Comparison of ENCODE assay signal across 11 mouse cellular contexts in the genomic region with DNA sequence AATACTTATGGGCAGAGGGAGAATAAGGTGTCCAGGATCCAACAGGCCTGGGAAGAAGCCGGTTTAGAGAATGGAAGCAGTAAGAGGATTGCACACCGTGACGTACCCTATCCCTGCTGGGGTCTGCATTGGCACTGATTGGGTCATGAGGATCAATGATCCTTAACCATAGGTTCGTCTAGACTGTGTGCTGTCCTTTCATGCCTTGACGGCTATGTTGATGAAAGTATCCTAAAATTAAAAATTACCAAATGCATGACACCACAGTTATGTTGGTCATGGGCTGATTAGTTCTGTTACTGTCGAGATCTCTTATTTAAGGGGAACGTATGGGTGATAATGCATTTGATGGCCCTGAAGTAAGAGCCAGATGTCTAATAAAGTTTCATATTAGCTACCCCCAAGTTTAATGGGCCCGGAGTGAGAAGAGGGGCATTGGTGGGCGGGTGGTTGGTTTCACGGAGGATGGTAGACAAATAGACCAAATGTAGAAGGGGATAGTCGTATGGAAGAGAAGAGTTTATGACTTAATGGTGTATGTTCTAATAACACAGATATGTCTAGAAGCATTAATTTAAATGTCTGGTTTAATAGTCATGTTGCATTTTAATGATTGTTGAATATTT.
DNase-seq lines count a peak whose midpoint lies in the region; ATAC-seq and TF ChIP-seq lines count a peak whose summit lies in the region.
"Had no signal": no experiment of that assay in that cellular context is flagged by ENCODE, and none has a peak within 500 bp of the region (broad histone marks: within the 10 kb centered on the region; RNA-seq: fewer than 3 reads in every experiment).

No protein-coding gene starts in this region.

- H3K9me3 ChIP-seq in embryonic facial prominence, embryonic 11.5 days (replicated peaks; ENCODE audit: control insufficient read depth, low read length), result no peaks in the 10 kb centered on the region
- no peaks in the 10 kb centered on the region for H3K9me3 ChIP-seq in embryonic facial prominence, embryonic 10.5 days
- no peaks in the 10 kb centered on the region for H3K9me3 ChIP-seq in midbrain, embryonic 11.5 days (ENCODE audit: control insufficient read depth, low read length)
- no peaks in the 10 kb centered on the region for H3K9me3 ChIP-seq in midbrain, embryonic 16.5 days (replicated peaks; ENCODE audit: control insufficient read depth, low read length, poor library complexity, severe bottlenecking)
- H3K9me3 ChIP-seq in intestine, postnatal 0 days (ENCODE audit: control insufficient read depth), result no peaks in the 10 kb centered on the region
- H3K9me3 ChIP-seq in stomach, embryonic 15.5 days, result no peaks in the 10 kb centered on the region

- TF ChIP-seq CTCF in intestine, postnatal 0 days (IDR thresholded peaks at IDR 0.05; ENCODE audit: low read depth), result no peak

- no peak overlapping the region for H3K4me2 ChIP-seq in embryonic facial prominence, embryonic 11.5 days (ENCODE audit: low read depth, low read length)
- no peak overlapping the region for H3K4me2 ChIP-seq in midbrain, embryonic 11.5 days
- no peak overlapping the region for H3K4me2 ChIP-seq in midbrain, embryonic 16.5 days (ENCODE audit: low read length)
- H3K4me2 ChIP-seq in intestine, postnatal 0 days (replicated peaks; ENCODE audit: low read depth), result no peak overlapping the region
- no peak overlapping the region for H3K4me2 ChIP-seq in stomach, embryonic 15.5 days

- no peak overlapping the region for H3K9ac ChIP-seq in embryonic facial prominence, embryonic 11.5 days (replicated peaks; ENCODE audit: low read length)
- H3K9ac ChIP-seq in midbrain, embryonic 11.5 days (ENCODE audit: low read length), result no peak overlapping the region
- H3K9ac ChIP-seq in midbrain, embryonic 16.5 days (ENCODE audit: low read depth, low read length), result no peak overlapping the region
- H3K9ac ChIP-seq in intestine, postnatal 0 days (ENCODE audit: low read depth, low read length), result no peak overlapping the region
- H3K9ac ChIP-seq in stomach, embryonic 15.5 days, result no peak overlapping the region

- H3K27me3 ChIP-seq in embryonic facial prominence, embryonic 11.5 days (ENCODE audit: control insufficient read depth, insufficient read depth, low read length), result no peaks in the 10 kb centered on the region
- no peaks in the 10 kb centered on the region for H3K27me3 ChIP-seq in embryonic facial prominence, embryonic 10.5 days (replicated peaks; ENCODE audit: low read depth, poor library complexity, severe bottlenecking)
- no peaks in the 10 kb centered on the region for H3K27me3 ChIP-seq in midbrain, embryonic 11.5 days (ENCODE audit: control insufficient read depth, insufficient read depth, low read length)
- no peaks in the 10 kb centered on the region for H3K27me3 ChIP-seq in midbrain, embryonic 16.5 days (ENCODE audit: control insufficient read depth, insufficient read depth, low read depth, low read length)
- H3K27me3 ChIP-seq in intestine, postnatal 0 days (replicated peaks; ENCODE audit: control insufficient read depth, insufficient read depth, low read length), result no peaks in the 10 kb centered on the region
- H3K27me3 ChIP-seq in stomach, embryonic 15.5 days (replicated peaks), result no peaks in the 10 kb centered on the region

- no peak overlapping the region for H3K27ac ChIP-seq in embryonic facial prominence, embryonic 11.5 days (replicated peaks; ENCODE audit: low read depth, low read length)
- no peak overlapping the region for H3K27ac ChIP-seq in embryonic facial prominence, embryonic 10.5 days (replicated peaks)
- no peak overlapping the region for H3K27ac ChIP-seq in midbrain, embryonic 11.5 days (ENCODE audit: low read depth, low read length)
- no peak overlapping the region for H3K27ac ChIP-seq in midbrain, embryonic 16.5 days (ENCODE audit: low read length)
- no peak overlapping the region for H3K27ac ChIP-seq in intestine, postnatal 0 days (ENCODE audit: low read depth, low read length)
- no peak overlapping the region for H3K27ac ChIP-seq in stomach, embryonic 15.5 days

- peak; percentile 99 for ATAC-seq in embryonic facial prominence, embryonic 11.5 days (replicated peaks; ENCODE audit: insufficient number of reproducible peaks, low FRiP score, low TSS enrichment, low read depth)
- peak; percentile 94 for ATAC-seq in midbrain, embryonic 11.5 days (ENCODE audit: low FRiP score)
- no peak; the same call in 1 of the 2 replicates for ATAC-seq in midbrain, embryonic 16.5 days
- peak; percentile 92 for ATAC-seq in intestine, postnatal 0 days
- ATAC-seq in stomach, embryonic 15.5 days (ENCODE audit: insufficient read depth, low FRiP score, low read depth), result peak; percentile 94

- 89% methylated on average over 11 of the region's 11 CpGs for WGBS in embryonic facial prominence, embryonic 11.5 days
- WGBS in embryonic facial prominence, embryonic 10.5 days, result 90% methylated on average over 11 of the region's 11 CpGs
- WGBS in midbrain, embryonic 11.5 days, result 79% methylated on average over 11 of the region's 11 CpGs
- 84% methylated on average over 11 of the region's 11 CpGs for WGBS in midbrain, embryonic 16.5 days
- 89% methylated on average over 11 of the region's 11 CpGs for WGBS in intestine, postnatal 0 days
- 90% methylated on average over 11 of the region's 11 CpGs for WGBS in stomach, embryonic 15.5 days

- H3K4me1 ChIP-seq in embryonic facial prominence, embryonic 11.5 days (ENCODE audit: control insufficient read depth, insufficient read depth, low read length), result no peaks in the 10 kb centered on the region
- H3K4me1 ChIP-seq in embryonic facial prominence, embryonic 10.5 days, result peaks cover 19% of the 10 kb centered on the region
- peaks cover 17% of the 10 kb centered on the region for H3K4me1 ChIP-seq in midbrain, embryonic 11.5 days (ENCODE audit: control insufficient read depth, insufficient read depth, low read length)
- peaks cover 8% of the 10 kb centered on the region; the same call in 1 of the 2 replicates for H3K4me1 ChIP-seq in midbrain, embryonic 16.5 days (ENCODE audit: control insufficient read depth, insufficient read depth, low read length)
- H3K4me1 ChIP-seq in intestine, postnatal 0 days (replicated peaks; ENCODE audit: control insufficient read depth, insufficient read depth, low read length), result no peaks in the 10 kb centered on the region
- no peaks in the 10 kb centered on the region for H3K4me1 ChIP-seq in stomach, embryonic 15.5 days

- DNase-seq in embryonic facial prominence, embryonic 11.5 days (ENCODE audit: low spot score), result no peak
- no peak for DNase-seq in embryonic facial prominence, embryonic 10.5 days (ENCODE audit: low spot score)
- DNase-seq in midbrain, embryonic 11.5 days (ENCODE audit: low spot score, missing footprints), result no peak
- DNase-seq in adrenal gland, postnatal 14 days, result no peak
- no peak for DNase-seq in gastrocnemius, adult 8-10 months (ENCODE audit: low spot score in 2 of 2)
- DNase-seq: adrenal gland, adult 2 months; embryo, embryonic 11 days; kidney, postnatal 25 days had no signal

- H3K36me3 ChIP-seq in embryonic facial prominence, embryonic 11.5 days (replicated peaks; ENCODE audit: control insufficient read depth, insufficient read depth, low read depth, low read length), result no peaks in the 10 kb centered on the region
- H3K36me3 ChIP-seq in embryonic facial prominence, embryonic 10.5 days (replicated peaks), result no peaks in the 10 kb centered on the region
- H3K36me3 ChIP-seq in midbrain, embryonic 11.5 days (ENCODE audit: control insufficient read depth, insufficient read depth, low read length), result no peaks in the 10 kb centered on the region
- no peaks in the 10 kb centered on the region for H3K36me3 ChIP-seq in midbrain, embryonic 16.5 days (ENCODE audit: control insufficient read depth, insufficient read depth, low read length)
- H3K36me3 ChIP-seq in intestine, postnatal 0 days (ENCODE audit: control insufficient read depth, insufficient read depth), result no peaks in the 10 kb centered on the region
- H3K36me3 ChIP-seq in stomach, embryonic 15.5 days, result no peaks in the 10 kb centered on the region

- no peak overlapping the region for H3K4me3 ChIP-seq in embryonic facial prominence, embryonic 11.5 days (ENCODE audit: low read depth, low read length)
- no peak overlapping the region for H3K4me3 ChIP-seq in embryonic facial prominence, embryonic 10.5 days
- no peak overlapping the region for H3K4me3 ChIP-seq in midbrain, embryonic 11.5 days (ENCODE audit: low read depth, low read length)
- H3K4me3 ChIP-seq in midbrain, embryonic 16.5 days (ENCODE audit: low read depth, low read length), result no peak overlapping the region
- no peak overlapping the region for H3K4me3 ChIP-seq in intestine, postnatal 0 days (ENCODE audit: low read depth, low read length)
- H3K4me3 ChIP-seq in stomach, embryonic 15.5 days (replicated peaks), result no peak overlapping the region
